In the genomic region with DNA sequence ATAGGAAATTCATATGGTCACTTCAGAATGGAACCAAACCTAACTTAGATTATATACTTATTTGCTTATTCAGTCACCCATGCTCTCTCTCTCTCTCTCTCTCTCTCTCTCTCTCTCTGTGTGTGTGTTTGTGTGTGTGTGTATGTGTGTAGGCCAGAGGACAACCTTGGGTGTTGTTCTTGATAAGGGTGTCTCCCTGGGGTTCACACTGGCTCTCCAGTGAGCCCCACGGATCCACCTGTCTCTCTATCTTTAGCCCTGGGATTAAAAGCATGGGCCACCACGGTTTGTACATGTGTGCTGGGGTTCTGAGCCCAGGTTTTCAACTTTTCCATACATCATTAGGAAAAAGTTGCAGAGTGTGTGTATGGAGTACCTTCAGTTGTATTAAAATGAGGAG, we compare ENCODE assay signal across 20 mouse cellular contexts. TPM values are rescaled to one million over a fixed set of nuclear protein-coding genes. Genes with fewer than 3 reads are reported as not detected.
DNase-seq lines count a peak whose midpoint lies in the region; ATAC-seq lines count a peak whose summit lies in the region.
"Had no signal": no experiment of that assay in that cellular context is flagged by ENCODE, and none has a peak within 500 bp of the region (broad histone marks: within the 10 kb centered on the region; RNA-seq: fewer than 3 reads in every experiment).

No protein-coding gene starts in this region.

- no peaks in the 10 kb centered on the region for H3K36me3 ChIP-seq in forebrain, embryonic 11.5 days (ENCODE audit: control insufficient read depth, insufficient read depth, low read length)
- H3K36me3 ChIP-seq in forebrain, embryonic 16.5 days (ENCODE audit: control insufficient read depth, insufficient read depth), result no peaks in the 10 kb centered on the region
- no peaks in the 10 kb centered on the region for H3K36me3 ChIP-seq in midbrain, embryonic 13.5 days
- H3K36me3 ChIP-seq in midbrain, embryonic 10.5 days, result no peaks in the 10 kb centered on the region
- peaks cover 3% of the 10 kb centered on the region; the same call in 1 of the 2 replicates for H3K36me3 ChIP-seq in liver, embryonic 12.5 days
- H3K36me3 ChIP-seq in neural tube, embryonic 15.5 days, result no peaks in the 10 kb centered on the region
- H3K36me3 ChIP-seq: forebrain, embryonic 15.5 days; kidney, embryonic 15.5 days; limb, embryonic 13.5 days; lung, embryonic 15.5 days had no signal

- no peak overlapping the region for H3K4me3 ChIP-seq in forebrain, embryonic 11.5 days (ENCODE audit: low read depth, low read length)
- no peak overlapping the region for H3K4me3 ChIP-seq in forebrain, embryonic 16.5 days (replicated peaks; ENCODE audit: low read length)
- no peak overlapping the region for H3K4me3 ChIP-seq in midbrain, embryonic 13.5 days (replicated peaks)
- H3K4me3 ChIP-seq in midbrain, embryonic 10.5 days, result no peak overlapping the region
- no peak overlapping the region for H3K4me3 ChIP-seq in liver, embryonic 12.5 days
- H3K4me3 ChIP-seq in neural tube, embryonic 15.5 days (replicated peaks), result no peak overlapping the region
- H3K4me3 ChIP-seq: forebrain, embryonic 15.5 days; kidney, embryonic 15.5 days; limb, embryonic 13.5 days; lung, embryonic 15.5 days had no signal

- H3K4me2 ChIP-seq in forebrain, embryonic 11.5 days (ENCODE audit: low read depth, low read length, severe bottlenecking), result no peak overlapping the region
- H3K4me2 ChIP-seq in forebrain, embryonic 16.5 days (ENCODE audit: low read length), result no peak overlapping the region
- no peak overlapping the region for H3K4me2 ChIP-seq in midbrain, embryonic 13.5 days (replicated peaks)
- 0 out of 2 replicates have a peak overlapping the region, but pooled peaks have one; percentile 12 for H3K4me2 ChIP-seq in liver, embryonic 12.5 days
- H3K4me2 ChIP-seq in neural tube, embryonic 15.5 days, result no peak overlapping the region
- H3K4me2 ChIP-seq: heart, embryonic 11.5 days; kidney, embryonic 15.5 days had no signal

- H3K9me3 ChIP-seq in forebrain, embryonic 11.5 days (ENCODE audit: control insufficient read depth, low read length), result no peaks in the 10 kb centered on the region
- no peaks in the 10 kb centered on the region for H3K9me3 ChIP-seq in forebrain, embryonic 16.5 days (ENCODE audit: control insufficient read depth, low read length)
- H3K9me3 ChIP-seq in midbrain, embryonic 13.5 days, result no peaks in the 10 kb centered on the region
- H3K9me3 ChIP-seq in midbrain, embryonic 10.5 days (replicated peaks), result no peaks in the 10 kb centered on the region
- H3K9me3 ChIP-seq in liver, embryonic 12.5 days (replicated peaks), result no peaks in the 10 kb centered on the region
- H3K9me3 ChIP-seq in neural tube, embryonic 15.5 days (replicated peaks), result no peaks in the 10 kb centered on the region
- H3K9me3 ChIP-seq: forebrain, embryonic 15.5 days; kidney, embryonic 15.5 days; limb, embryonic 13.5 days; lung, embryonic 15.5 days had no signal

- intact Hi-C loops in heart, postnatal 36 days (cut with DNase I), result no loop called here

- no peak overlapping the region for H3K9ac ChIP-seq in forebrain, embryonic 11.5 days (ENCODE audit: low read length)
- no peak overlapping the region for H3K9ac ChIP-seq in forebrain, embryonic 16.5 days (replicated peaks; ENCODE audit: low read depth, low read length)
- no peak overlapping the region for H3K9ac ChIP-seq in midbrain, embryonic 13.5 days (replicated peaks)
- peak overlapping the region; percentile 61 for H3K9ac ChIP-seq in liver, embryonic 12.5 days
- no peak overlapping the region for H3K9ac ChIP-seq in neural tube, embryonic 15.5 days (replicated peaks)
- H3K9ac ChIP-seq: forebrain, embryonic 15.5 days; kidney, embryonic 15.5 days; limb, embryonic 13.5 days; lung, embryonic 15.5 days had no signal

- H3K27me3 ChIP-seq in forebrain, embryonic 11.5 days (ENCODE audit: control insufficient read depth, insufficient read depth, low read length), result no peaks in the 10 kb centered on the region
- H3K27me3 ChIP-seq in forebrain, embryonic 16.5 days (replicated peaks; ENCODE audit: control insufficient read depth, insufficient read depth, low read length), result no peaks in the 10 kb centered on the region
- H3K27me3 ChIP-seq in midbrain, embryonic 13.5 days, result no peaks in the 10 kb centered on the region
- no peaks in the 10 kb centered on the region for H3K27me3 ChIP-seq in midbrain, embryonic 10.5 days (ENCODE audit: low read depth, poor library complexity, severe bottlenecking)
- peaks cover 20% of the 10 kb centered on the region for H3K27me3 ChIP-seq in liver, embryonic 12.5 days (replicated peaks)
- H3K27me3 ChIP-seq in neural tube, embryonic 15.5 days (replicated peaks), result no peaks in the 10 kb centered on the region
- H3K27me3 ChIP-seq: forebrain, embryonic 15.5 days; kidney, embryonic 15.5 days; limb, embryonic 13.5 days; lung, embryonic 15.5 days had no signal

- 81% methylated on average over 2 of the region's 2 CpGs for WGBS in forebrain, embryonic 11.5 days
- 76% methylated on average over 2 of the region's 2 CpGs for WGBS in forebrain, embryonic 16.5 days
- WGBS in midbrain, embryonic 13.5 days, result 75% methylated on average over 2 of the region's 2 CpGs
- WGBS in midbrain, embryonic 10.5 days, result 84% methylated on average over 2 of the region's 2 CpGs
- WGBS in liver, embryonic 12.5 days (ENCODE audit: insufficient replicate concordance), result 34% methylated on average over 2 of the region's 2 CpGs
- WGBS in neural tube, embryonic 15.5 days, result 92% methylated on average over 2 of the region's 2 CpGs

- ATAC-seq in forebrain, embryonic 11.5 days (replicated peaks; ENCODE audit: low FRiP score), result no peak
- ATAC-seq in forebrain, embryonic 16.5 days, result no peak
- no peak for ATAC-seq in midbrain, embryonic 13.5 days
- ATAC-seq in liver, embryonic 12.5 days, result peak; percentile 83
- ATAC-seq in neural tube, embryonic 15.5 days (ENCODE audit: low FRiP score), result no peak
- ATAC-seq: intestine, postnatal 0 days had no signal

- DNase-seq in forebrain, embryonic 11.5 days (ENCODE audit: low spot score), result no peak
- DNase-seq in midbrain, embryonic 10.5 days (ENCODE audit: low spot score), result no peak
- DNase-seq in heart, postnatal 36 days, result no peak
- no peak for DNase-seq in spleen, postnatal 14 days (ENCODE audit: low spot score in 2 of 2)
- DNase-seq: adrenal gland, adult 2 months; cerebellum, adult 2 months; cerebellum, postnatal 36 days; lung, postnatal 4 days; retina, postnatal 1 day; thymus, adult 2 months had no signal

- H3K27ac ChIP-seq in forebrain, embryonic 11.5 days (ENCODE audit: low read depth, low read length), result 0 out of 2 replicates have a peak overlapping the region, but pooled peaks have one; percentile 8
- H3K27ac ChIP-seq in forebrain, embryonic 16.5 days (ENCODE audit: low read length), result no peak overlapping the region
- peak overlapping the region; percentile 83 for H3K27ac ChIP-seq in midbrain, embryonic 13.5 days
- no peak overlapping the region for H3K27ac ChIP-seq in midbrain, embryonic 10.5 days (replicated peaks)
- H3K27ac ChIP-seq in liver, embryonic 12.5 days, result peak overlapping the region; percentile 70
- H3K27ac ChIP-seq in neural tube, embryonic 15.5 days (replicated peaks), result peak overlapping the region; percentile 75; the same call in 1 of the 2 replicates
- H3K27ac ChIP-seq: kidney, embryonic 15.5 days; lung, embryonic 15.5 days had no signal

- H3K4me1 ChIP-seq in forebrain, embryonic 11.5 days (replicated peaks; ENCODE audit: control insufficient read depth, insufficient read depth, low read length), result no peaks in the 10 kb centered on the region; the same call in 1 of the 2 replicates
- H3K4me1 ChIP-seq in forebrain, embryonic 16.5 days (replicated peaks; ENCODE audit: control insufficient read depth, insufficient read depth, low read length), result peaks cover 10% of the 10 kb centered on the region
- H3K4me1 ChIP-seq in midbrain, embryonic 13.5 days (replicated peaks), result peaks cover 23% of the 10 kb centered on the region
- H3K4me1 ChIP-seq in midbrain, embryonic 10.5 days, result peaks cover 11% of the 10 kb centered on the region
- peaks cover 69% of the 10 kb centered on the region for H3K4me1 ChIP-seq in liver, embryonic 12.5 days
- H3K4me1 ChIP-seq in neural tube, embryonic 15.5 days, result peaks cover 33% of the 10 kb centered on the region

RNA-seq across cellular contexts. Expression of a gene that starts 41.9 kb away (rescaled TPM):
- 342 and 364 TPM in 2 replicates for polyA plus RNA-seq in forebrain, embryonic 11.5 days (2014; fragmentation: Nextera tagmentation; extraction: Ambion mirVana)
- polyA plus RNA-seq in forebrain, embryonic 16.5 days (2015; fragmentation: Nextera tagmentation; extraction: Ambion mirVana), result 918 and 1,051 TPM in 2 replicates
- 921 and 994 TPM in 2 replicates for polyA plus RNA-seq in midbrain, embryonic 13.5 days (2015; fragmentation: Nextera tagmentation; extraction: Ambion mirVana)
- 269 and 314 TPM in 2 replicates for polyA plus RNA-seq in midbrain, embryonic 10.5 days (2016; fragmentation: Nextera tagmentation; extraction: Ambion mirVana)
- polyA plus RNA-seq in liver, embryonic 12.5 days (2016; fragmentation: Nextera tagmentation; extraction: Ambion mirVana), result 819 and 854 TPM in 2 replicates
- 638 and 740 TPM in 2 replicates for polyA plus RNA-seq in neural tube, embryonic 15.5 days (2015; fragmentation: Nextera tagmentation; extraction: Ambion mirVana)
- 1 to 10 TPM; 6.6 to 8.1 TPM for total RNA-seq in heart, postnatal 36 days (2021)

Comparison
In these comparisons a context has a peak if more than half of its experiments do, and no peak if none do; other contexts are left out.
1. H3K27ac ChIP-seq: peak in forebrain, embryonic 11.5 days (single experiment), midbrain, embryonic 13.5 days (single experiment), liver, embryonic 12.5 days (single experiment) and neural tube, embryonic 15.5 days (single experiment); none in forebrain, embryonic 16.5 days (single experiment) and midbrain, embryonic 10.5 days (single experiment).